Mouse (Mus musculus) ES-E14 (cell line): ENCODE measurements around the gene Map2k6.

Experiments used
- CHD2 ChIP-seq: IDR thresholded peaks from 2 replicates; pipeline ENCODE4 v1.6.1; 2014; ENCODE audit warnings: mild to moderate bottlenecking, low read depth, low read length, inconsistent platforms
- MAFK ChIP-seq: IDR thresholded peaks from 2 replicates; pipeline ENCODE4 v1.6.1; 2014; ENCODE audit warnings: mild to moderate bottlenecking, low read depth, low read length, inconsistent platforms; ENCODE audit not compliant: insufficient read depth
- ZC3H11A ChIP-seq: IDR thresholded peaks from 2 replicates; pipeline ENCODE4 v1.6.1; 2012; ENCODE audit warnings: low read depth, mild to moderate bottlenecking, inconsistent platforms, low read length, borderline replicate concordance

DNA sequence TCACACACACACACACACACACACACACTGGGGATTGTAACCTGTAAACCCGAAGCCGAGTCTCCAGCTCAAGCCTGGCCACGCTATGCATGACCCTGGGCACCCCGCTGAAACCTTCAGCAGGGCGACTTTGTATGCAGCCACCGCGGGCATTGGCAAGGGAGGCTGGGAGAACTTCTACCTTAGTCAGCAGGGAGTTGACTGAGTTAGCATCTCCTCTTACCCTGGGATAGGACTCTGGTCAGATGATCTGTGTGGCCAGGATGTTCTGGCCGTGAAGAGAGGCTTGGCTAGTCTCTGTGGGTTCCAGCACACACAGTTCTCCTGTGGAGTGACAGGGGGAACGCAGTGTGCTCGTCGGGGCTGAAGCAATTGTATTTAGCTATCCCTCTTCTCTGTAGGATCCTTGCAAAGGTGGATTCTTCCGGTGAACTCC, 49.8 kb downstream of the Map2k6 start:
- TF ChIP-seq MAFK (no peak), CHD2 (no peak), ZC3H11A (no peak)
